Mouse (Mus musculus) neural tube, embryonic 10.5 days (tissue): Measurements from ENCODE around the gene Dnal4.

Source experiments
- DNase-seq: peaks from one replicate; pipeline ENCODE4 v3.0.0-alpha.2; 2017; ENCODE audit warnings: low spot score; ENCODE audit errors: extremely low spot score

Dnal4 gene

GRCm38 (mm10) chr15:79733640-79734039, 44.0 kb downstream of the Dnal4 start:
- no peak for DNase-seq

GRCm38 (mm10) chr15:79733192-79733591, 44.5 kb downstream of the Dnal4 start:
- DNase-seq = no peak

DNA sequence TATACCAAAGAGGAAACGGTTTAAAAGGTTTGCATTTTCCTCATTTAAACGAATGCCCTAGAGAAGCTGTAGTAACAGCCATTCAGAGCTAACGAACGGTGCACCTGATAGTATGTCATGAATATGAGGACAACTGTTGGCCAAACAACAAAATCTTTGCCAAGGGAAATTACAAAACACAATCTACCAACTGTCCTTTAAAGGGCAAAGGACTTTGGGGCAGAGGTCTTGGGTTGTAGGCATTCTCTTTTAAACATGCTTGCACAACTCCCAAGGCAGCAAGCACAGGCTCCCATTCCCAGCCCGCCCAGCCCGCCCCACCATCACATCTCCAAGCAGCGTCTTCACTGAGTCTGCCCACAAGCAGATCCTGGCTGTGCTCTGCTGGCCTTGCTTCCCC, 46.1 kb downstream of the Dnal4 start:
- DNase-seq = no peak

DNA sequence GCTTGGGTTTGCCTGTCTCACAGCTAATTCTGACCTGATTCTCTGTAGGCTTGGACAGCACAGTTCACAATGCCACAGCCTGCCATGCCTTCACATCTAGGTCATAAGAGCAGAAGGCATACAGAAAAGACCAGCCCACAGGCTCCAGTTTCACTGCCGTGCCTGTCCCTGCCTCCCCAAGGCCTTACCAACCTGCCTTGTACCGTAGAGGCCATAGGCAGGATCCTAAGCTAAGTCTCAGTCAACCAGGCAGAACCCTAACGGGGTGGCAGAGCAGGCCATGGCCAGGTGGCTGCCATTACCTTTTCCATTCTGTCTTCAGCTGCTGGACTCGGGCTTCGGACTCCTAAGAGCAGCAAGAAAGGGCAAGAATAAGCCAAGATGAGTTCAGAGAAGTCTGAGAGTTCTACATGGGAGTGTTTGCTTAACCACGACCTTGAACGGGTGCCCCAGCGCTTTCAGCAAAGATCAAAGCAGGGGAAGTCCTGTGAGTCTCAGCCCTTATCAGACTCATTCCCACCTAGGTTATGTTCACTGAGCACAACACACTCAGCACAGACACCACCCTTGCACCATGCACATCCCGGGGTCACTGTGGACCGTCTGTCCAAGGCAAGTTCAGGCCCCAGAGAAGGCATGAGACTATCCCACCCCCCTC, 48.8 kb downstream of the Dnal4 start:
- no peak for DNase-seq

- DNase-seq = no peak
Observed at GRCm38 (mm10) chr15:79728311-79728710, 49.3 kb downstream of the Dnal4 start.

- no peak for DNase-seq
Observed at GRCm38 (mm10) chr15:79727840-79728239, 49.8 kb downstream of the Dnal4 start.

DNA sequence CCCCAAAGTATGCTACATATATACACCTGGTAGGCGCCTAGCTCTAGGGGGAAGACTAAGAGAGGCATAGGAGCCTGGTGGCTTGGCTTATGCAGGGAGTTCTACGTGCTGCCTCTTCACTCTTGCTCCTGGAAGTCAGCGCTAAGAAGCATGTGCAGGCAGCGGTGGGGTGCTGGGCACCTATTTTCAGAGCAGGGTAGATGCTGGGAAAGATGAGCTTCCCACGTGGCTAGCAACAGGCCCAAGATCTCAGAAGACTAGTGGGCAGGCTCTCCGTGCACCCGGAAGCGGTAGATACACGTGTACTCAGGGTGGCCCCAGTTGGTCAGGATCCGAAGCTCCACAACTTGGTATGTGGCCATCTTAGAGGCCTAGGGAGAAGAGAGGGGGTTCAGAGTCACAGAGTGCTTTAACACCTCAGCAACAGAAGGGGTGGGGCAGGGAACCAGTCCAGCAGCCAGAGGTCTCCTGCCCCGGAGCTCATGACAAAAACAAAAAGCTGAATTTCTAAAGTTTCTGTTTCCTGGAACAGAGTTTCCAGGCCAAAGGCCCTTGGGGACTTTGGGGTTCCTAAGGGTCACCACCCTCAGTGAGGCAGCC, 52.4 kb downstream of the Dnal4 start:
- no peak for DNase-seq

DNA sequence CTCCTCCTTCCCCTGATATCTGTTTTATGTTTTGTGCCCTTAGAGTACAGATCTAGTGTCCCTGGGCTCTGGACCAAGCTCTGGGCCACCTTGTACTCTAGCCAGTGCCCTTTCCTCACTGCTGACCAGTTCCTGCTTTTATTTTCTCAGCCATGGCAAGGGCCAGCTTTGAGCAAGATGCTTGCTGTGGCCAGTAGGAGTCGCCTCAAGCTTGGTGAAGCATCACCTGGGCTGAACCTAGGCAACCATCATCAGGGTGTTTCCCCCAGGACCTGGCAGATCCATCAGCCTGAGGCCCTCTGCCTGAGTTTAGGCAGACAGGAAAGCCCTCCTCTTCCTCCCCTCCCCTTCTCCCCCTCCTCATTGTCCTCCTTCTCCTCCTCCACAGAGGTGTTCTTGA, 54.2 kb downstream of the Dnal4 start:
- DNase-seq = no peak

GRCm38 (mm10) chr15:79720796-79721195, 56.9 kb downstream of the Dnal4 start:
- no peak for DNase-seq

DNA sequence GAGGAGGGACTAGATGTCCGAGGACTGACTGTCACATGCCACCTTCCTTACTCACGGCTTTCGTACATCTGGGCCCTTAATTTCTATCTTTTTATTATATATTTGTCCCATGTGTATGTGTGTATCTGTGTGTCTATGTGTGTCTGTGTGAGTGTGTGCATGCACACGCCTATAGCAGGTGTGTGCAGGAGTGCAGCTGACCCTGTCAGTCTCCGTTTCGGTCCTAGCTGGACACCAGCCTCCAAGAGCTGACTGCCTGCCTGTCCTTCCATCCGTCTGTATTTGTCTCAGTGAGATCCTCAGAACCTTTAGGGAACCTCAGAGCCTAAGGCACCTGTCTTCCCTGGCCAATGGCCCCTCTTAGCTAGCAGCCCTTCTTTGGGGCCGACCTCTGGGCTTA, 57.4 kb downstream of the Dnal4 start:
- DNase-seq = no peak

- DNase-seq = no peak
Observed at GRCm38 (mm10) chr15:79716710-79717109, 60.9 kb downstream of the Dnal4 start.

- DNase-seq = no peak
Observed at GRCm38 (mm10) chr15:79715646-79716045, 62.0 kb downstream of the Dnal4 start.
